Mouse (Mus musculus) testis, postnatal 10 days (tissue): ENCODE measurements at regions not wholly inside any gene's neighbourhood (a gene's known extent, or its start where the extent isn't known, plus 50 kb on each side); places are given as distances from the start of the nearest gene placed in this dataset.

Source experiments
- DNase-seq: peaks from one replicate; pipeline ENCODE4 v3.0.0; 2021; ENCODE audit warnings: low spot score

DNA sequence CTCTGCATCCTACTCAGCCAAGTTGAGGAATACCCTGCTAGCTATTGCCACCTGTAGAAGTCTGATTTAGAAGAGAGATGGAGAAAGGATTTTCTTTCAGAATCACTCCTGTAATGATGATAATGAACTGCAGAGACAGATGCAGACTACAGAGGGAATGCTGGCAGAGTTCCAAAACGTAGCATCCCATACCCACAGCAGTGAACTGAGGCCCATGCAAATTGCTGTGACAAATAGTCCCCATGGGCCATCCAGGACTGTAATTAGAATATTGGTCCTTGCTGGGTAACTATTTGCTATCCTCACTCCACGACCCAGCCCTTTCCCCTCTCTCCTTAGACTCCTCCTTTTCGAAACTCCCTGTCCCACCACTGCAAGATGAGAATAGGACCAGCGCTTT lies 463.5 kb upstream of the Map3k7 start:
- no peak for DNase-seq

DNA sequence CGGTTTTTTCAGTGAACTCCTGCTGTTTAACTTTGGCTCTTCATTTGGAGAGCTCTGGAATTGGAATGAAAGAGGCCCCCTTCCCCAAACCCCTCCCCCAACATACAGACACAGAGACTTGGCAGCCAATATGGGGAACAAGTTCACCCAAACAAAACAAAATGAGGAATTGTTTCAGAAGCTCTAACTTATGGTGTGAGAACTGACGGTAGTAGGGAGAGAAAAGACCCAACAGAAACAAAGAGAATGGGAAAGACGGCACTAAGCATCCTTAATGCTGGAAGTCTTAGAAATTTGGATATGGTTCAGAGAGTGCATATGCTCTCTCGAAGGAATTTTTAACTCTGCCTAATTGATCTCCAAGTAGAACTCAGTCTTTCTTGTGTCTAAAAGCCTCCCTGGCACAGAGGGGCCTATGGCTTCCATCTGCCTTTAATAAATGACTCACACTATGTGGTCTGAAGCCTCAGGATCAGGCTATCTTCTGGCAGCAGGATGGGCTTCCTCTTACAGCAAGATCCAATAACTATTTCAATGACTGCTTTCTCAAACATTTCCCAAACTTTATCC lies 438.2 kb upstream of the Map3k7 start:
- no peak for DNase-seq

DNA sequence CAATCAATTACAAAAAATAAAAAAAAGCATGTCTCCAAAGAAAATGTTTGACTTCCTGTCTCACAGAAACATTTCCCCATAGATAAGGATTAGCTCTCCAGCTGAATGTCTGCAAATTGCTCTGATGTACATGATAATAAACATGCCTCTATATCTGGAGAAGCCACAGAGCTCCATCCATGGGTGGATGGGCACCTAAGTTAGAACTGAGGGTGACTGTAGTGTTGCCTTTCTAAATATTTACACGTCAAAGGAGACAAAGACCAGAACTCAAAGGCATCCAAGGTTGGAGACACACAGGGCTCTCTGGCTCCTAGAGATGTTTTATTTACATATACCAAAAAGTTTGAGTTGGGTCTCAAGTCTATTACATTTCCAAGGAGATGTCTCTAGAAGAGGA lies 427.1 kb upstream of the Map3k7 start:
- DNase-seq = no peak

DNA sequence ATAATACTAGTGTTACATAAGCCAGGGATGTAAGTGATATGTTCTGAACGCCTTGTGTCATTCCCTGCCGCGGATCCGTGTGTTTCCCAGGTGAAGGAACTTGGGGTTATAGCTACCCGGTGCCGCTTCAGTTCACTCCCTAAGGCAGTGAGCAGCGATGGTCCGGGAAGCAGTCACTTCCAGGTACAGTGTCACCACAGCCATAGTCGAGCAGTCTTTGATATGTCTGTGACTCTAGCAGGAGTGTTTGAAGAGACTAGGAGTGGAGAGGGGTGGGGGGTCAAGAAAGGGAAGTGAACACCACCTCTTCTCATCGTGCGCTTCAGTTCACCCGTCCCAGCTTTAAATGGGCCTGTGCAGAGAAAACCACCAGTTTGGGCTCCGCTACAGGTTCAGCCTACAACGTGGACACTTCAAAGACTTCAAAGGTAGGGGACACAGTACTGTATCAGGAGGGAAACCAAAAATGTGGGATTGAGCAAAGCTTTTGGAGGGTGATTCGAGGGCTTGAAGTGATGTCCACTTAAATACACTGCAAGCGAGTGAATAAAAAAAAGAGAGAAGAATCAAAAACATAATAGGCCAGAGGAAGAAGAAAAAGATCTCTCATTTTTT lies 410.0 kb upstream of the Map3k7 start:
- no peak for DNase-seq

DNA sequence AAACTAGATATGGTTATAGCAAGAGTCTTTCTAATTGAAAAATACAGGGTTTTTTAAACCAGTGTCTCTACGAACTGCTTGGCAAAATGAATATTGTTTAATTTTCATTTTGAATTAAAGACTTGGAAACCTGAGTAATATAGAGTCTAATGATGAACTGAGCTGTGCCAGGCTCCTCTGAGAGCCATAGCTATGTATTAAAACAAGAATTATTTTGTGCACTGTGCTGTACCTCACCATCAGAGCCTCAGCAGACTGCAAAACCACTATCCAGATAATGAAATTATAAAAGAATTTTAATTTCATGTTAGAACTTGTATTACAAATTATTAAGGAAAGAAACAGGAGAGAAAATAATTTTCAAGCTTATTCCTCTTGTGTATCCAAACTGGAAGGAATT lies 408.8 kb upstream of the Map3k7 start:
- no peak for DNase-seq

DNA sequence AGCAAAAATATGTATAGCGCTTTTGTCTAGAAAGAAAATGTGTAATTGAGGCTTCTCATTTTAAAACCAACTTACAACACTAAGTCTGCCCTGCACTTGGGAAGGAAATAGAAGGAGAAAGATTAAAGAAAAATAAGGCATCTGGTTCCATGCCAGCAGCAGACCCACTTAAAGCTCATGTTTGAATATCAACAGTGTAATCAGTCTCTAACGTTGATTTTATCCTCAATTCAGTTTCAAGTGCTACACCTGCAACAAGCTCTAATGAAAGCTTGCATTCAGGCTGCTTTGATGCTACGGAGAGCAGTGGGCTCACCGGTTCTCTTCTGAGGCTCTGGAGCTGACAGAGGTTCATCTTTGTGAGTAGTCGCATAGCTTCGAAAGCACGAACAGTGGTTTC lies 406.6 kb upstream of the Map3k7 start:
- no peak for DNase-seq

DNA sequence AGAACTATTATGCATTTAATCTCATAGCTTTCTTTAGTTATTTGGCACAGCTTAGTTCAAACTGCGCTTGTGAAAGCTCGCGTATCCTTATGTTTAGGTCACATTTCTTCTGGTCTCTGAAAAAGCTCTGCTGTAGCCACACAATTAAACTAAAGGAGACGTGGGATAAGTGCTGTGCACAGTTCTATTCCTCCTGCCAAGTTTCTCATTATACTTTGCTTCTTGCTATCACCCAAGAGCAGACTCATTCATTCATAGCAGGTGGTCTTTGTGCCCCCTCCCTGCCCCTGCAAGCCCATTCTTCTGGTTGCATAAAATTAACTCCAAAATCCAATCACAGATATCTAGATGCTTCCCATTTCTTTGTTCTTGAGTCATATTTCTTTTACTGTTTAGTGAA lies 403.6 kb upstream of the Map3k7 start:
- no peak for DNase-seq

DNA sequence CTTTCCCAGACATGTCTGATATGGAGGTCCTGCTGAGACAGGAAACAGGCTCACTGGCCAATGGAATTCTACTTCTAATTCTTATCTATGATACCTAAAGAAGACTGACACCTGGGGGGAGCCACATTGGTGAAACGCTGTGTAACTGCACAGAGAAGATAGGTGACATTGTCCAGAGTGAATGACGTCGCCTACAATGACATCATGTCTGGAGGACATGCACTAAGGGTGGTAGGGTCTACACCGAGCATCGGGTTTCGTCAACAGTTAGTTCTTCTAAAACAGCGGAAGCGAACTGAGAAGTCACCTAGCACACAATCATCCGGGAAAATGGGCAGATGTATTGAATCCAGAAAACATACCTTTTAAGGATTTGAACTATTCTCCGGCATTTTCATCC lies 402.7 kb upstream of the Map3k7 start:
- no peak for DNase-seq

DNA sequence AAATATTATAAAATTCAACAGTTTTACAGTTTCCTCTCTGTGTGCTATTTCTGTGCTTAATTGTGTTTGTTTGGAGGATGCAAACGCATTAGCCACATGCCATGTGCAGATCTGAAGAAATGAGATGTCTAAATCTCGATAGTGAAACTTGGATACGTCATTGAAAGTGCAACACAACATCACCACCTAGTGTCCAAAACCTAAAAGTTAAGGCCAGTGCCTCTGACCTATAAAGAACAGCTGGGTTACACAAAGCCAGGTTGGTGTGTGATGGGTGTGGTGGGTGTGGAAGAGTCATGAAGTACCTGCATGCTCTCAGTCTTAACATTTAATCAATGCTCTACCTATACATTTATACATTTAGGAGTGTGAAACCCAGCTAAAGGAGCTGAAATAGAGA lies 402.1 kb upstream of the Map3k7 start:
- DNase-seq = no peak

DNA sequence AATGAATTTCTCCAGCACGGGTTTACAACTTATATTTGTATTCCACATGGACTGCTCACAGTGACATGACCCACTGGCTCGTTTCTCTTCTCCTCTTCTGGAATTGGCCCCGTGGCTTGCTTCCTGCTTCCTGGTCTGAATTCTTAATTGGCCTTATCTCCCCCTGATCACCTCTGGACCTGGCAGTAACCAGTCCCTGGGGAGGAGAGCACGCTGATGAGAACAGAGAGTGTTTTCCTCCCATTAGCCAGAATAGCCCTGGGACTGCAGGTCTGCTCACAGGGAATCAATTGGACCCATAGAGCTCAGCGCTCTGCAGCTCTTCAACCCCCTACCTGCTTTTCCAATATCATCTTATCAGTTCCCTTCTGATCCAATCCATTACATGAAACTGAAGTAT lies 397.7 kb upstream of the Map3k7 start:
- DNase-seq = no peak

DNA sequence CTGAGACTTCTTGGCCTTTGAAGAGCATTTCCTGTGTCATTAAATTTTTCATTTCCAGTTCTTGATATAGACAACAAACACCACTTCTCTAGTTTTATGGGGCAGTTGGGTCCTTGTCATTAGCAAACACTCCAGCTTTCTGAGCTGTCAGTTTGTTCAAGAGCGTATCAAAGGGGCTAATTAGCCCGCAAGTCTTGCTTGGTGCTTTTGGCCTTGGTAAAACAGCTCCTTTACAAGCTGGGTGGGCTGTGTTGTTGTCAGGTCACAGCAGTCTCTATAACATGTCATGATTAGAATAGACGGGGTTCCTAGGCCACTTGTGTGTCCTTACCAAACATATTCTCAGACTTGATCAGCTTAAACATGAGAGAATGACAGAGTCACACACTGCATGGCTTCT lies 397.1 kb upstream of the Map3k7 start:
- no peak for DNase-seq

DNA sequence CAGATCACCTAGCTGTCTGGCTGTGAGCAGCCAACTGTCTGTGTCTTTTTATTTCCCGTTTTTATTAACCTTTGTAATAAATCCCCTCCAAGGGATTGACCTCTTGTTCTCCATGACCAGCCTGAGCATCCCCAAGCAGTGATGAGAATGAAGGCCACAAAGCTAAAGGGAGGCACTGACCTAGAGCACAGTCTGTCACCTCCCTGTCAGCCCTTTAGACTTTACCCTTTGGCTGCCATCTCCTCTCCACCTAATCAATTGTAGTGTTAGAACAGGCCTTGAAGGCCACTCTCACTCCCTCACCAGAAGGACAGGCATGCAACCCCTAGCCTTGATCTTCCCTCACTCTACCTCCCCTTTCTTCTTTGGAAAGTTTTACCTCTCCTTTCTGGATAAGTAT lies 394.2 kb upstream of the Map3k7 start:
- no peak for DNase-seq

DNA sequence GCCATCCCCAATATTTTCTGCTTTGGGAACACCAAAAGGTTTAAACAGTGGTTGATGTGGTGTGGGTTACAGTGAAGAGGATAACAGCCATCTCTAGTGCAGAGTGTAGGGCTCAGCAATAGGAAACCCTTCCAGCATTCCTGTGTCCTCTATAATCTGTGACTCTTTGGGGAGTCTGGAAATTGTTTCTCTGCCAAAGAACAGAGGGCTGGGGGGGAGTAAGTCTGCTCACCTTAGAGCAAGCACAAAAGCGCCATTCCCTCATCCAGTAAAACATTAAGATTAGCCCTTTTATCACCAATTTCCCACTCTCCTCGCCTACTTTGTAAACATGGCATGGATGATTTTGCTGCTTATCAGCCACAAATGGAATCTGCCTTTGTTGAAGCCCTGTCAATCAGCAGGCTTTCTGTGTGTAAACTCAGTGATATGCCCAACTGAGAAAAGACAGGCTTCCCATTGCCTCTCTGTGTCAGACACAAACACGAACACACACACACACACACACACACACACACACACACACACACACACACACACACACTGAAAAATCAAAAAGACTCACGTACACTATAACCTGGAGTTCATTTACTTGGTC lies 386.8 kb upstream of the Map3k7 start:
- DNase-seq = no peak

DNA sequence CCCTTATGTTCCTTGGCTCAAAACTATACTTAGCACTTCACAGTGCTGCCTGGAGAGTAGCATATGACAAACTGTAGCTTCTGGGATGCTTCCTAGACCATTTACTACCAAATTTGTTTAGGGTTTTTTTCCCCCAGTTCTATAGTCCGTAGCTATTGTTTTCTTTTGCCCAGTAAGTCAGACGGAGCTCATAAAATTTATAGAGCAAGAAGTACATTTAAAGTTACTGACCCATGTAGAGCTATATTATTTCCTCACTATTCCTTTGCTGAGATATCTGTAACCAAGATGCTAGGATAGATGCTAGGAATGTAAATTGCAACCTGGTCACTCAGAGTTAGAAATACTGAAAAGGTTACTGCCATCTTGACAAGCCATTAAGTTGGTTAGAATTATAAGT lies 380.4 kb upstream of the Map3k7 start:
- no peak for DNase-seq

DNA sequence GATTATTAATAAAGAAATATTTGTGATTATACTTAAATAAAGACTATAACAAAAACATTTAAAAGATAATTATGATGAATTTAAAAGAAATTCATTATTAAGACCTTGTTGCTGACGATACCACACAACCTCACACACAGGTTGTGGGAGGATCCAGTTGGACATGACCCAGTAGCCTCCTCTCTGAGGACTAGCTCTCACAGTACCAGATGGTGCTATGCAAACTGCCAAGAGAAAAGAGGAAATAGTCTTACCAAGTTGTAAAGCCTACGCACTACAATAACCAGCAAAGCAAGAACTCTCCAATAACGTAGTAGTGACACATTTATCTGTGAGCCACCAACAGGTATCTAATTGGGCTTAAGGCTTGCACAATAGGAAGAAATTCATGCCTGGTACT lies 379.7 kb upstream of the Map3k7 start:
- DNase-seq = no peak

DNA sequence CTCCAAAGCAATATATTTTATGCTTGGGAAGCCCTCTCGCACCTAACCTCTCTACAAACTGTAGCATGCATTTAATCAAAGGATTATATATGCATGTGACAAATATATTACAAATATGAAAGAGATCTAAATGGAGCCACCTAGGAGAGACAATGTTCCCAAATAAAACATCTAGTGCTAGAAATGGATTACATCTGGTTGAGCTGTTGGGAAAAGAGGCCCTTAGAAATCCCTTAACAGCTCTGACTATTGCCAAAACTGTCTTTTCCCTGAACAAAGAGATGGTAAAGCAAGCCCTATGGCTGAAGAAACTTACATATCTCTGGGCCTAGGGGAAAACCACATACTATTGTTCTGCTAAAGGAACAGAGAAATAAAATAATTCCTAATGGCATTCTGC lies 369.8 kb upstream of the Map3k7 start:
- no peak for DNase-seq

DNA sequence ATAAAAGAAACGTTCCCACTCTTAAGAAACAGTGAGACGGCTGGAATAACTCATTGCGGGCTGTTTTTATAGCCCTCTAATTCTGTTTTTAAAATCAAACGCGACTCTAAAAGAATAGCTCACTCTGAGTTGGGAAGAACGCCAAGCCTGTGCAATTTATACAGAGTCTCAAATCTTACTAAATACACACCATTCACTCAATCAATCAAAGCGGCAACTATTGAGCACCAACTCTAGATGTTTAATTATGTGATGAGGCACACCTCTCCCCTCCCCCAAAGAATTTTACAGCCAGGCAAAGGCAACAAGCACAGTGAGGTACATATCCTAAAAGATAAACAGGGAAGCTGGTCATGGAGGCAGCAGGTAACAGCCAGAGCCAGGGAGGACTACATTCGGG lies 362.4 kb upstream of the Map3k7 start:
- DNase-seq = no peak

DNA sequence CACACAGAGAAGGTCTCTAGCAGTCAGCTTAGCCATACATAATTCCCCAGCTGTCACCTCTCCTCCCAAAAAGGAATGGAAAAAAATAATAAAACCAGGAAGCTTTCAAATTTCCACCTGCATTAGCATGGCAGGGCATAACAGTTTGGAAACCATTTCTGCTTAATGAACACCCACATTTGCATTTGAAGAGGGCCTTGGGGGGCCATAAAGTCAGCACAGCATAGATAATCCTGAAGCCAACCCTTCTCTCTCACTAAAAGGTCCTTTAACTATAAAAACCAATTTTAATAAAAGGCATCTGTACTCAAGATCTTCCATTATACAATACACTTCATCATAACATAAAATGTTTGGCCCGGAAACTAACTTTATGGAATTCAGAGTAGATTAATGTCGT lies 360.1 kb upstream of the Map3k7 start:
- DNase-seq = no peak

DNA sequence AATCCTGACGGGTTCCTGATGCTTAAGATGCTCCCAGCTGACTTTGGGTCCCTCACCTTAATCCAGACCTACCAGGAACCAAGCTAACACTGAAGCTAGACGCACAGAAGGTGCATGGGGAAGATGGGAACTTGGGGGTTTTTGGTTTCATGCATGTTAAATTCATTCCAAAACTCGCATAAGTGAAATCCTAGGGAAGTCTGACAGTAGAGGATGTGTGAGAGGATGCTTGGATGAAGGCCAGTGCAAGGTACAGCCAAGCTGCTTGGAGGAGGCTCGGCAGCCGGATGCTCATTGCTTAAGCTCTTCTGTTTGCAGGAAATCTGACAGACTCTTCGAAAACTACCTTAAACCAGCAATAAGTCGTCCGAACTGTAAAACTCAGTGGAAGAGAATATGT lies 355.1 kb upstream of the Map3k7 start:
- no peak for DNase-seq

DNA sequence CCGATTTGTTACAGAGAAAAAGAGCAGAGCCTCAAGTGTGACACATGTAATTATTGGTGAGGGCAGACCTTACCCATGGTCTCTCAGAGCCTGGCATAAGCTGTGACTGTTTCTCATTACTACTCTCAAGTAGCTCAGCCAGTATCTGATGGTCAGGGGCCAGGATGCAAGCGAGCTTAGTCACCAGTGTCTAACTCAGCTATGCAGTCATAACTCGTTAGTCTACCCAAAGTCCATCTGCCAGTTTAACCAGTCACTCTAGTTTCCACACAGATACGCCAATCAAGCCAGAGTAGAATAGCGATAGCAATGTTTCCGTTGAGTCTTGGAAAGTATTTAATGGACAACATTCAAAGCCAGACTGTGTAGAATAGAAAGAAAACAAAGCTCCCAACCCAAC lies 354.3 kb upstream of the Map3k7 start:
- DNase-seq = no peak

DNA sequence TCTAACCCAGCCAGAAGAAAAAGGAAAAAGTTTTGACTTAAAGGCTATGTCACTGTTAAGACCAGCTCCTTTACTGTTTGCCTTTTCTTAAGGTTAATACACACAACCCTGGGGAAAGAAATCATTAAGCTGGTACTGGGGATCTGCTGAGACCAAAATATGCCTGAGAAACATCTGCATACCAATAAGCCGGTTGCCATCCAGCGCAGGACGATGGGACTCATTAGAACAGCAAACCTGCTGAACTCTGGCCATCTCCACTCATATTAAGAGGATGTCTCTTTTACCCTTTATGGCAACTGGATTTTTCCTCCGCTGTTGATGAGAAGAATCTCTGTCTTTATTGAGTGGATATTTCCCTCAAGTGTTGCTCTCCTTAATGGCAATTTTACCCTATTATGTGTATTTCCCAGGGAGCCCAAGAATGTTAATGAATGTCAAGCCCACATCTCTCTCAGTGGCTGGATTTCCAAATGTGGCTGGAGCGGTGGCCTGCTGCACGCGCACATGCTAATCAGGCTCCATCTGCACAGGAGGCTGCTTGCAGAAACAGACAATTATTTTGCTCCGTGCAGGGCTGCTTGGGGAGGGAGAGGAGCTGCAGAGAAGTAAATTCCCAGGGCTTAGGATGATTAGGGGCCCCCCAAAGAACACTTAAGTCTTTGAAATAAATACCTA lies 351.6 kb upstream of the Map3k7 start:
- no peak for DNase-seq

DNA sequence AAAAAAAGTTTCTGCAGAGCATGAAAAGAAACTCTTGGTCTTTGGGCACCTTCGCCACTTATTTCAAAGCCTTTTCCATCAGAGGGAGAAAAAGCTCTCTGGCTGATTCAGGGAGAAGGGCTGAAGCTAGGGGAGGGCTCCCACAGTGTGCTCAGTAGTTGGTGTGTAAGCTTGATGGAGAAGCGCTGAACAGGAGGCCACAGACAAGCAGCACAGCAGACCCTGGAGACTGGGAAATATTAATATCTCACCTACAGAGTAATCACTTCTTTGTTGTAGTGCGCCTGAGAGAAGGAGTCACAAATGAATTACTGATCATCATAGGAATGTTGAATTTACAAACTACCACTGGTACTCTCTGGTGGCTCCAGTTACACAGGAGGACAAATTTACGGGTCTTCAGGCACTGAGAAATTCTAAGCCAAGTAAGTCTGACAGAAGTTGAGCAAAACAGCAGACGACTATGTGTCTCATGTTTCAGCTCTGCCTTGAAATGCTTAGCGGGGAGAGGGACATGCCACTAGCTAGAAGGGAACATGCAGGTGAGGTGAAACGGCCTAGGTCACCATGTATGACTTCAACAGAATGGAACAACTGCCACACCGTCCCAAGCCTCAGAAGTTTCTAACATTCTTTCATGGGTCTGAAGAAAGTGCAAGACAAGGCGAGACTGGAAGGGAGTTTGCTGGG lies 350.9 kb upstream of the Map3k7 start:
- no peak for DNase-seq

DNA sequence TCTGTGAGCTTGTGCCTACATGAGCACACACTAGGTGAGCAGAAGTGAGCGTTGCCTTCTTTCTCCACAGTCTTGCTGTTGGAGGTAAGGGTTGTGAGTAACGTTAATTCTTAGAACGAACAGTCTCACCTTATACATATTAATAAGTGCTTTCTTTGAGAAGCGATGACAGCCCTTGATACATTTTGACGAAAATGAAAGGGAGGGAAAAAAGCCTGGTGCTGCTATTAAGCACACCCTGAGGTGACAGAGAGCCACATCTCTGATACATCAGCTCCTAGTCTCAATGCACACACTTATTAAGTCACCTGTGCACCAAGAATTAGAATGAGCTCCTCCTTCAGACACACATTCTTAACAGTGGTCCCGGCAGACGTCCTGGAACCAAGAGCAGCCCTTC lies 346.3 kb upstream of the Map3k7 start:
- DNase-seq = no peak
